Mouse (Mus musculus): ENCODE measurements around the gene Wars2.
A peak's percentile ranks its signal among the peaks of the same experiment; 100 is the strongest.

Wars2 gene

GRCm38 (mm10) chr3:99140940-99141854 is at the start of gene Wars2:
Wars2 (plus strand) TSS chr3:99141068.
- peak; percentile 90 for DNase-seq (ENCODE audit: low spot score)

- no peak for DNase-seq (ENCODE audit: low spot score)
Measured at GRCm38 (mm10) chr3:99096816-99097215, 44.1 kb upstream of the Wars2 start.

GRCm38 (mm10) chr3:99110353-99111213 is 30.3 kb upstream of the Wars2 start:
- DNase-seq (ENCODE audit: low spot score): no peak

- no peak for DNase-seq (ENCODE audit: low spot score)
Measured at GRCm38 (mm10) chr3:99111214-99111608, 29.7 kb upstream of the Wars2 start.

- DNase-seq (ENCODE audit: low spot score): no peak
Measured at GRCm38 (mm10) chr3:99113266-99113837, 27.5 kb upstream of the Wars2 start.

- DNase-seq (ENCODE audit: low spot score): no peak
Measured at GRCm38 (mm10) chr3:99120942-99121341, 19.9 kb upstream of the Wars2 start.

- DNase-seq (ENCODE audit: low spot score): no peak
Measured at GRCm38 (mm10) chr3:99130521-99130920, 10.3 kb upstream of the Wars2 start.

GRCm38 (mm10) chr3:99131973-99132372 is 8.9 kb upstream of the Wars2 start:
- DNase-seq (ENCODE audit: low spot score): no peak

- no peak for DNase-seq (ENCODE audit: low spot score)
Measured at GRCm38 (mm10) chr3:99133913-99134312, 7.0 kb upstream of the Wars2 start.

- no peak for DNase-seq (ENCODE audit: low spot score)
Measured at GRCm38 (mm10) chr3:99147886-99148285, 7.0 kb downstream of the Wars2 start.

GRCm38 (mm10) chr3:99149035-99149434 is 8.2 kb downstream of the Wars2 start:
- no peak for DNase-seq (ENCODE audit: low spot score)

GRCm38 (mm10) chr3:99156286-99156685 is 15.4 kb downstream of the Wars2 start:
- no peak for DNase-seq (ENCODE audit: low spot score)

- no peak for DNase-seq (ENCODE audit: low spot score)
Measured at GRCm38 (mm10) chr3:99156987-99157386, 16.1 kb downstream of the Wars2 start.

- no peak for DNase-seq (ENCODE audit: low spot score)
Measured at GRCm38 (mm10) chr3:99157451-99158015, 16.7 kb downstream of the Wars2 start.

GRCm38 (mm10) chr3:99160016-99160415 is 19.1 kb downstream of the Wars2 start:
- DNase-seq (ENCODE audit: low spot score): no peak

GRCm38 (mm10) chr3:99162191-99162590 is 21.3 kb downstream of the Wars2 start:
- no peak for DNase-seq (ENCODE audit: low spot score)

GRCm38 (mm10) chr3:99167734-99168133 is 26.9 kb downstream of the Wars2 start:
- no peak for DNase-seq (ENCODE audit: low spot score)

- no peak for DNase-seq (ENCODE audit: low spot score)
Measured at GRCm38 (mm10) chr3:99173178-99173577, 32.3 kb downstream of the Wars2 start.

- no peak for DNase-seq (ENCODE audit: low spot score)
Measured at GRCm38 (mm10) chr3:99174658-99175304, 33.9 kb downstream of the Wars2 start.

- no peak for DNase-seq (ENCODE audit: low spot score)
Measured at GRCm38 (mm10) chr3:99183355-99184016, 42.6 kb downstream of the Wars2 start.

- DNase-seq (ENCODE audit: low spot score): no peak
Measured at GRCm38 (mm10) chr3:99184373-99184772, 43.5 kb downstream of the Wars2 start.

Measured in urinary bladder, postnatal 25 days (tissue).